29 mouse cellular contexts compared by ENCODE assay signal in the genomic region with DNA sequence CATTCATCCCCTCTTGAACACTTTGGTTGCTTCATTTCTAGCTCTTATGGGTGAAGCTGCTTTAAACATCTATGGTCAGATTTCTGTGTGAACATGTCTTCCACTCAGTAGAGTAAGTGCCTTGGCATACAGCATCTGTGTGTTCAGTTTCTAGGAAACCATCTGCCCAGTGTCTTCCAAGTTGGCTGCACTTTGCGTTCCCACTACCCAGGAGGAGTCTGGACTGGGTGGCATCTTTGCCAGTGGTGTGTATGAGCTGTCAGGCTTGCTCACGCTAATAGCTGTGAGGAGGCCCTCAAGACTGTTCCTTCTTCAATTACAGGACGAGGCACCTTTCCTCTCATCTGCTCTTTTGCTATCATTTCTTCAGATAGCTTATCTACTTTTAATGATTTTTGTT. TPM values are rescaled to one million over a fixed set of nuclear protein-coding genes. Genes with fewer than 3 reads are reported as not detected.
DNase-seq lines count a peak whose midpoint lies in the region; TF ChIP-seq lines count a peak whose summit lies in the region.
"Had no signal": no experiment of that assay in that cellular context is flagged by ENCODE, and none has a peak within 500 bp of the region (broad histone marks: within the 10 kb centered on the region; RNA-seq: fewer than 3 reads in every experiment).

No protein-coding gene starts in this region.

- DNase-seq in gastrocnemius, adult 18-20 months (ENCODE audit: low spot score), result peak; percentile 63
- no peak for DNase-seq in gastrocnemius, postnatal 10 days
- DNase-seq in heart, adult 9 months (ENCODE audit: low spot score in 2 of 2), result peak; percentile 15 to 43
- no peak for DNase-seq in heart, postnatal 4 days
- DNase-seq in adipocyte (ENCODE audit: low spot score), result peak; percentile 37
- DNase-seq in layer of hippocampus, adult 2 months (ENCODE audit: low spot score in 2 of 2), result peak; percentile 16 to 51
- DNase-seq in urinary bladder, postnatal 10 days (ENCODE audit: low spot score), result no peak
- DNase-seq in right cerebral cortex, adult 18-20 months, result no peak
- DNase-seq: adrenal gland, postnatal 36 days; cerebellum, adult 11 months; kidney, adult 11 months; kidney, postnatal 36 days; liver; lung, postnatal 36 days; midbrain, embryonic 14.5 days; retina, postnatal 1 day; right cerebral cortex, postnatal 4 days; thymus, postnatal 36 days had no signal

- TF ChIP-seq CTCF in layer of hippocampus, adult 2 months (conservative IDR thresholded peaks at IDR 0.05), result no peak

- H3K27ac ChIP-seq in layer of hippocampus, adult 2 months, result peak overlapping the region; percentile 43
- H3K27ac ChIP-seq: embryonic facial prominence, embryonic 15.5 days; forebrain, embryonic 15.5 days; heart, embryonic 10.5 days; kidney, embryonic 15.5 days; left cerebral cortex, adult 2 months; limb, embryonic 10.5 days; liver, embryonic 15.5 days; lung, embryonic 15.5 days; neural tube, embryonic 12.5 days; stomach, embryonic 15.5 days had no signal

- no peak overlapping the region for H3K4me3 ChIP-seq in layer of hippocampus, adult 2 months
- H3K4me3 ChIP-seq: embryonic facial prominence, embryonic 15.5 days; forebrain, embryonic 15.5 days; heart, embryonic 10.5 days; kidney, embryonic 15.5 days; left cerebral cortex, adult 2 months; limb, embryonic 10.5 days; liver, embryonic 15.5 days; lung, embryonic 15.5 days; megakaryocyte, embryonic 14.5 days; neural tube, embryonic 12.5 days; stomach, embryonic 15.5 days had no signal

RNA-seq across cellular contexts. Expression of gene Fgf7, which starts 49.9 kb away (rescaled TPM):
- total RNA-seq in gastrocnemius, adult 18-20 months (2021), result 1 to 10 TPM; 2.0 to 5.3 TPM
- 1 to 10 TPM; 6.1 to 7.8 TPM for total RNA-seq in gastrocnemius, postnatal 10 days (2021)
- total RNA-seq in heart, postnatal 4 days (2021), result under 1 TPM; 0.55 to 0.59 TPM
- 1 to 10 TPM in 1 of 2 experiments, under 1 TPM in 1; 0.51 to 1.5 TPM for total RNA-seq in layer of hippocampus, adult 2 months (2021)

Comparison
In these comparisons a context has a peak if more than half of its experiments do, and no peak if none do; other contexts are left out.
1. DNase-seq: peak in gastrocnemius, adult 18-20 months (single experiment), heart, adult 9 months (2 of 2), adipocyte (single experiment) and layer of hippocampus, adult 2 months (2 of 2); none in gastrocnemius, postnatal 10 days (single experiment), heart, postnatal 4 days (single experiment), urinary bladder, postnatal 10 days (single experiment) and right cerebral cortex, adult 18-20 months (single experiment).